Mouse (Mus musculus) erythroblast, embryonic 14.5 days (primary cell): Measurements from ENCODE around the gene Erc2. TPM values are rescaled to one million over a fixed set of nuclear protein-coding genes. Genes with fewer than 3 reads are reported as not detected.

Experiments
- H3K27me3 ChIP-seq: 2 replicates; pipeline ENCODE4 v1.6.1; 2012; ENCODE audit warnings: inconsistent platforms; ENCODE audit not compliant: control insufficient read depth
- H3K36me3 ChIP-seq: 2 replicates; pipeline ENCODE4 v1.6.1; 2012; ENCODE audit warnings: mild to moderate bottlenecking, inconsistent platforms; ENCODE audit not compliant: control insufficient read depth
- H3K4me1 ChIP-seq: 2 replicates; pipeline ENCODE4 v1.6.1; 2012; ENCODE audit warnings: inconsistent platforms; ENCODE audit not compliant: control insufficient read depth
- H3K4me3 ChIP-seq: replicated peaks from 2 replicates; pipeline ENCODE3; 2012; ENCODE audit warnings: moderate library complexity, mild to moderate bottlenecking, inconsistent platforms
- H3K9me3 ChIP-seq: 2 replicates; pipeline ENCODE4 v1.6.1; 2012; ENCODE audit warnings: low read length, inconsistent platforms, mixed read lengths; ENCODE audit not compliant: control insufficient read depth
- GATA1 ChIP-seq: IDR thresholded peaks from 2 replicates; pipeline ENCODE4 v1.6.1; 2012; ENCODE audit warnings: low read length, inconsistent platforms, mixed read lengths
- TAL1 ChIP-seq: IDR thresholded peaks from 3 replicates; pipeline ENCODE4 v1.6.1; 2012; ENCODE audit warnings: low read length, inconsistent platforms, mixed read lengths
- polyA plus RNA-seq: library from polyadenylated mRNA; stranded (reverse); fragments of >175 nt; gene quantifications from 2 replicates; pipeline ENCODE4 v1.2.3, GENCODE M21; 2012

The Erc2 gene
- polyA plus RNA-seq, 1 experiment, result not detected

DNA sequence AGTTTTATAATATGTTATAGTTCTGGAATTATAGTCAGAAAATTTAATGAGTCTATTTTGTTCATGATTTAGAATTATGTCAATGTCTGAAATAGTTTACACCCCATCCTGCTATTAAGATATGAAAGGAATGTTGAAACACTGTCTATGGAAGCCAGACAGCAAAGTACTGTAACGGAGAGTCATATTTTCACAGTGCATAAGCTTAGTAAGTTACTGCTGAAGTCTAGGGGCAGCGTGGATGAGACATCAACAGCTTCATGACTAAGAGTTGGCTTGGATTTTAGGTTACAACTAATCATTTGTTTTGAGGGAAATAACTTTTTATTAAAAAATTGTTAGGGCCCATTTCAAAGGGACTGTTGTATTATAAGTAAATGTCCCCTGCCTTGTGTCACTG is 412.8 kb downstream of the Erc2 start:
- Histone ChIP-seq H3K27me3 (no peaks in the 10 kb centered on the region), H3K9me3 (no peaks in the 10 kb centered on the region), H3K4me1 (no peaks in the 10 kb centered on the region), H3K4me3 (no peak overlapping the region), H3K36me3 (no peaks in the 10 kb centered on the region)
- TF ChIP-seq TAL1 (no peak), GATA1 (no peak)

DNA sequence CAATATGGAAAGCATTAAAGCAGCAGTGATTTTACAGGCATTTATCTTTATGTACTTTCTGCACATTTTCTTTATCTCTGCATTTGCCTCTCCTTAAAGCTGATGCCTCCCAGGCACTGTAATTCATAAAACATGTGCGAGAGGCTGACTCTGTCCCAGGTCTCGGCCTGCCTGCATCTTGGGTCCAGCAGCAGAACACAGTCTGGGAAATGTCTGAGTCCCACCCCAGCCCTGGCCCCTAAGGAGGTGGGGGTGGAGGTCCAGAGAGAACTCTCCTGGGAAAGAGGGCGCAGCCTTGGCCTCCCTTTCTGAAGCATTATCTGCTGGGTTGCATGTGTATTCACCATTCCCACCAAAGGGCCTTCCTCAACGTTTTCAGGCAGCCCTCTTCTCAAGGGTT is 420.9 kb downstream of the Erc2 start:
- Histone ChIP-seq H3K9me3 (peaks cover 2% of the 10 kb centered on the region; the same call in 1 of the 2 replicates), H3K27me3 (no peaks in the 10 kb centered on the region), H3K36me3 (no peaks in the 10 kb centered on the region), H3K4me1 (no peaks in the 10 kb centered on the region), H3K4me3 (no peak overlapping the region)
- TF ChIP-seq GATA1 (no peak), TAL1 (no peak)

DNA sequence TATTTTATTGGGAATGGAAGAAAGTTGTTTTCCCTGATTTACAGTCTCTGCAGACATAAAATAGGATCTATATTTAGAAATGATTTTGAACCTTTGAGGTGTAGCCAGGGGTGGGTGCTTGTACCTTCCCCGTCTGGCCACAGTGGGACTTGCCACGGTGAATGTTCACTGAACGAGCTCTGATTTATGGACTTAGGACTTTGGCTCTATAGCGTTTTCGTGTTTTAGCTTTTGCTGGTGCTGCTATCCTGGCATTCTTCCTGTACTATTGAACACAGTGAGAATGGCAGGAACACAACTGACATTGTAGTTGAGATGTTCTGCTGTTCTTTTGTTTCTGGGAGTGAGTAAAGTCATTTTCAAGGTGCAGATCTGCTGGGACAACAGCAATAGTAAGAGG is 429.4 kb downstream of the Erc2 start:
- Histone ChIP-seq H3K4me3 (no peak overlapping the region), H3K36me3 (no peaks in the 10 kb centered on the region), H3K4me1 (no peaks in the 10 kb centered on the region), H3K9me3 (peaks cover 4% of the 10 kb centered on the region; the same call in 1 of the 2 replicates), H3K27me3 (no peaks in the 10 kb centered on the region)
- TF ChIP-seq GATA1, result no peak
- no peak for TF ChIP-seq TAL1

DNA sequence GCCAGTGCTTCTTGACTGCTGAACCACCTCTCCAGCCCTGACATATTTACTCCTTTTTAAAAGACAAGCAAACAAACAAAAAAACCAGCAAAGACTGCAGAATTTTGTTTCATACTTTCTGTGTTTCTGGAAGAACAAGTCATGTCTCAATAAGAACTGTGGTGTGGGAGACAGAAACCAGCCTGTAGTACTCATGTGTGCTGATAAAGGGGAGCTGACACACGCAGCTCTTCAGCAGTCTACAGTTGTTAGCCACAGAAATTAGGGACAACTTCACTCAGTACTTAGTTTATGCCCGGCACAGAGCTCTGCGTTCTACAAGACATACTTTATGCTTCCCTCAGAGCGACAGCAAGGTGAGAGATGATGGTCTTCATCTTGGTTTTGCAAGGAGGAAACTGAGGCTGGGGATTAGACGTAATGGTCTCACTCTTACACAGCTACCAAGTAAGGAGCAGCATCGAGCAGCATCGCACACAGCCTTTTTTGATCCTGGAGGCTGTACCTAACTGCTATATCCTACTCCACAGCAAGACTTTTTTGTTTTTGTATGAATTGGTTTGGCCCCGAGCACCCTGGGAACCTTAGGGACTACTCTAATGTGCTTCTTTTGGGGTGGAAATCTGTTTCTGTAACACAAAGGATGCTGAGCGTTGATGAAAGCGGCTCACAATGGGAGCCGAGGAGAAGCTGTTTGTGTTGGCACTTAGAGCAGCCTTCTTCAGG is 435.1 kb downstream of the Erc2 start:
- Histone ChIP-seq H3K4me1 (no peaks in the 10 kb centered on the region), H3K27me3 (no peaks in the 10 kb centered on the region), H3K4me3 (no peak overlapping the region), H3K9me3 (no peaks in the 10 kb centered on the region), H3K36me3 (no peaks in the 10 kb centered on the region)
- TF ChIP-seq GATA1 (no peak), TAL1 (no peak)

DNA sequence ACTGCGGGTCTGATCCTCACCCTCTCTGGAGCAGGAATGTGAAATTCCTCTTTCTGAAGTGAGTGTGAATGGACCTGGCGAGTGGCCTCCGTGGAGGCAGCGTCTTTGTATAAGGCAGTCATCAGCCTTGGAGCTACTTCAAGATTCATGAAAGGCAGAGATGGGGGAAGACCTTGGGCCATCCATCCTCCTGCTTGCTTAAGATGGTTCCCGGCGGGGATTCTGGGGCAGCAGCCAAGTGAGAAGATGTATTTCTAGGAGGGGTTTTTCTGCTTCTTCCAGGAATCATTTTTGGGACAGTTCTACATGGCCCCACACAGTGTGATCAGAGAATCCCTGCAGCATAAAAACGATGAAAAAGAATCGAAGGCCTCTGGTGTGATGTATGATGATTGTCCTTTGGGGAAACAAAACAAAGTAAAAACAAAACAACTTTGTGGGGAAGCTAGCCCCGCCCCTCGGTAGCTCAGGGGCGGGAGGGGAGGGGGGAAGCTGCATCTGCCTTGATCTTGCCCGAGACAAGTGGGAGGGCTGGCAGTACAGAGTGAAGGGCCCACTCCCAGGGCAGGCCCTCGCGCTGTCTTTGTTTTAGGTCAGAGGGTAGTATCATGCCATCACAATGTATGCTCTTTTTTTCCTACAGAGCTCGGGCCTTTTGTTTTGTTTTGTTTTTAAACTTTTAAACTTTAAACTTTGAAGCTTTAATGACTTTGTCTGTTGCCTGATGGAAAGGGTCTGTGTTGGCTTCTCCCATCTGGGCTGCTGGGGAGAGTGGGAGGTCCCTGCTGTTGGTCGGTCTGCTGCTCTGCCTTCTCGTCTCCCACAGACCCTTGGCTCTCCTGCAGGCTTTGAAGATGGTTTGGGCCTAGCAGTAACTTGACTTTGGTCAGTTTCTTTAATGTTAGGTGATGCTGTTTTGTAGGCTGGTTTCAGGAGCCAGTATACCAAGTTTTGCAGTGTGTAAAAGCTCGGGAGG is 435.9 kb downstream of the Erc2 start:
- Histone ChIP-seq H3K27me3 (no peaks in the 10 kb centered on the region), H3K9me3 (no peaks in the 10 kb centered on the region), H3K4me3 (no peak overlapping the region), H3K4me1 (no peaks in the 10 kb centered on the region), H3K36me3 (no peaks in the 10 kb centered on the region)
- no peak for TF ChIP-seq GATA1
- TF ChIP-seq TAL1, result no peak

DNA sequence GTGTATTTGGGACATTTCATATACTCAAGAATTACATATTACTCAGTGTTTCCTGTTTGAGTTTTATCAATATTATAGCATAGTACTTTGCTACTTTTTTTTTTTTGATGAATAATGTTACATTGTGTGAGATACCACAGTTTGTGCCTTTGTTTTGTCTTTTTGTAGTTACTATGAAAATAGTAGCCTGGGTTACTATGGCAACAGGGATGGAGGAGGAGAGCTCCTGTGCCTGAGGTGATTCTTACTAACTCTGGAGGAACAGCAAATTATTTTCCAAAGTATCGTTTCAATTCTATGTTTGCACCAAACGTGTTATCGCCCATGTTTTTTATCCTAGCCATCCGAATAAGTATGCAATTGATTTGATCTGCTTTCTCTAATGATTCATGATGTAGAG is 438.7 kb downstream of the Erc2 start:
- Histone ChIP-seq H3K9me3 (no peaks in the 10 kb centered on the region), H3K4me3 (no peak overlapping the region), H3K27me3 (no peaks in the 10 kb centered on the region), H3K36me3 (no peaks in the 10 kb centered on the region), H3K4me1 (no peaks in the 10 kb centered on the region)
- TF ChIP-seq GATA1 (no peak), TAL1 (no peak)

DNA sequence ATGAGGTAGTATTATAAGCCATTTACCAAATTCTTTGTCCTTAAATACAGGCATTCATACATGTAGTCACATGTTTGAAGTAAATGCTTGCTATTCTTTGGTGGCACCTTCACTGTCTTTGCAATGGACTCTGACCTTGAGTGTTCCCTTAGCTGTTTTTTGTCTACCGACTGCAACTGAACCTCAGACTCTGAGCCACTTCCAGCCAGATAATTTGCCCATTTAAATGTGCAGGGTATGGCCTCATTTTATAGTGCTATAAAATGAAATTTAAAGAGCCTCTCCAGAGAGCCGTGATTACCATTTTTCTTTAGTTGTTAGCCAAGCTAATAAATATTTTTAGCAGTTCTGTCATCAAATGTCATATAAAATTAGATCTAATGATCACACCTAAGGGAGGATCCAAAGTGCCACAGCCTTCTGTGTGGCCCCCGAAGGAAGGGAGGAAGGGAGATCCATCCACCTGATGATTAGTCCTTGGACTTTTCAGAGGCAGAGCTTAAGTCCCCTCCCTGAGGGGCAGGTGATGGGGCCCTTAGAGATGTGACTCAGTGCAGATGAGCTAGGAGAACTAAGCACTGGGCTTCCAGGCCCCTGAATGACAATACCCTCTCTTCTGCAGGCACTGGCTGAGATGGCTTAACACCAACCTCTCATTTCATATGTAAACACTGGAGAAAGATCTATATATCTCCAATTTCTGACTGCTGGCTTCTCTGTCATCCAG is 439.6 kb downstream of the Erc2 start:
- no peak for TF ChIP-seq TAL1
- no peak for TF ChIP-seq GATA1
- H3K36me3 ChIP-seq, result no peaks in the 10 kb centered on the region
- H3K4me1 ChIP-seq, result no peaks in the 10 kb centered on the region
- no peaks in the 10 kb centered on the region for H3K27me3 ChIP-seq
- no peak overlapping the region for H3K4me3 ChIP-seq
- no peaks in the 10 kb centered on the region for H3K9me3 ChIP-seq

DNA sequence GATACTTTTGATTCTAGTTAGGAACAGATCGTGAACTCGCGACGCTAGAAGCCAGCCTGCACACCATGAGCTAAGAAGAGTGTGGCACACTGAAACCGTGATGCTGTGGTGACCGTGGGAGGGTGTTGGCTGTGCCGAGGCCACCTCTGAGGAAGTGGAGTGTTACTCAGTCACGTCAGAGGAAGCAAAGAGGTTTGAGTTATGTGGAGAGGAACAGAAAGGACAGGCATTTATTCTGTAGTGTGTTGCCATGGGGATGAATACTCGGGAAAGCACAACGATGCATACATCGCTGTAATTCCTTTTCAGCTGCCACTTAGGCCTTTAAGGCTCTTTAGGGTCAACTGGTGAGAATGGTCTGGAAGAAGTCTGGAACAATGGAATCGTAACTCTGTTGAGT is 445.8 kb downstream of the Erc2 start:
- no peak for TF ChIP-seq GATA1
- no peak for TF ChIP-seq TAL1
- no peaks in the 10 kb centered on the region for H3K27me3 ChIP-seq
- H3K36me3 ChIP-seq, result no peaks in the 10 kb centered on the region
- H3K4me3 ChIP-seq, result no peak overlapping the region
- no peaks in the 10 kb centered on the region for H3K4me1 ChIP-seq
- no peaks in the 10 kb centered on the region for H3K9me3 ChIP-seq

DNA sequence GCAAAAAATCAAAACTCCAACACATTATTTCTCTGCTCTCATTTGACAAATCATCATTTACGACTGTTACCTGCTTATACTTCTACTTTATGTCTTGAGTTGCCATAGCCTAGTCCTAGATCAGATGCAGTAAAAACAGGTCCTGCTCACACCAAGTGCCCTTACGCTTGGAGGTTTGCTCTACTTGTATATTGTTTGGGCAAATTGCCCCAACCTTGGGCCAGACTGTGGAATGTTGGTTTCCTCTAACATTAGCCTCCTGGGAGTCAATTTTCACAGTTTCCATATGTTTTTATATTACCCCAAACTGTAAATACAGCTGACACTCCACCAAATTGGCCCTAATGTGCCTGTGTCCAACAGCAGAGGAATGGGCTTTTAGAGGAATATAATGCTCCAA is 447.6 kb downstream of the Erc2 start:
- H3K36me3 ChIP-seq, result no peaks in the 10 kb centered on the region
- no peak overlapping the region for H3K4me3 ChIP-seq
- H3K27me3 ChIP-seq, result no peaks in the 10 kb centered on the region
- H3K4me1 ChIP-seq, result no peaks in the 10 kb centered on the region
- no peak for TF ChIP-seq TAL1
- no peaks in the 10 kb centered on the region for H3K9me3 ChIP-seq
